Mouse (Mus musculus): ENCODE data around the gene Tnks1bp1. TPM values are rescaled to one million over a fixed set of nuclear protein-coding genes. Genes with fewer than 3 reads are reported as not detected.

Tnks1bp1 gene
- polyA plus RNA-seq, 1 experiment, result 118 TPM

GRCm38 (mm10) chr2:85053192-85053816, 5.5 kb downstream of the Tnks1bp1 start:
- H3K27ac ChIP-seq (ENCODE audit: insufficient read depth, low read length), result no peak overlapping the region
- peak overlapping the region; percentile 57 for H3K4me3 ChIP-seq (ENCODE audit: insufficient read depth, low read length)
- peaks cover 17% of the 10 kb centered on the region; the same call in 1 of the 2 replicates for H3K4me1 ChIP-seq (ENCODE audit: control insufficient read depth, insufficient read depth, low read length)
- TF ChIP-seq CTCF (IDR thresholded peaks at IDR 0.05; ENCODE audit: borderline replicate concordance, insufficient read depth, low read length) (no peak), POLR2A (IDR thresholded peaks at IDR 0.05; ENCODE audit: low read depth, low read length) (no peak)

GRCm38 (mm10) chr2:85056711-85057110, 8.9 kb downstream of the Tnks1bp1 start:
- H3K4me1 ChIP-seq (ENCODE audit: control insufficient read depth, insufficient read depth, low read length), result peaks cover 19% of the 10 kb centered on the region; the same call in 1 of the 2 replicates

GRCm38 (mm10) chr2:85059677-85060076, 11.9 kb downstream of the Tnks1bp1 start:
- peak overlapping the region; percentile 56 for H3K27ac ChIP-seq (ENCODE audit: insufficient read depth, low read length)
- no peak for TF ChIP-seq POLR2A (IDR thresholded peaks at IDR 0.05; ENCODE audit: low read depth, low read length)
- no peak for TF ChIP-seq CTCF (IDR thresholded peaks at IDR 0.05; ENCODE audit: borderline replicate concordance, insufficient read depth, low read length)
- H3K4me1 ChIP-seq (ENCODE audit: control insufficient read depth, insufficient read depth, low read length), result peaks cover 14% of the 10 kb centered on the region; the same call in 1 of the 2 replicates
- H3K4me3 ChIP-seq (ENCODE audit: insufficient read depth, low read length), result no peak overlapping the region

More at GRCm38 (mm10) chr2:85056711-85057110, 8.9 kb downstream of the Tnks1bp1 start:
- TF ChIP-seq POLR2A (IDR thresholded peaks at IDR 0.05; ENCODE audit: low read depth, low read length), result no peak
- no peak overlapping the region for H3K27ac ChIP-seq (ENCODE audit: insufficient read depth, low read length)
- H3K4me3 ChIP-seq (ENCODE audit: insufficient read depth, low read length), result no peak overlapping the region

- TF ChIP-seq CTCF (IDR thresholded peaks at IDR 0.05; ENCODE audit: borderline replicate concordance, insufficient read depth, low read length) (no peak), POLR2A (IDR thresholded peaks at IDR 0.05; ENCODE audit: low read depth, low read length) (peak; percentile 73)
- peak overlapping the region; percentile 56 for H3K27ac ChIP-seq (ENCODE audit: insufficient read depth, low read length)
- H3K4me1 ChIP-seq (ENCODE audit: control insufficient read depth, insufficient read depth, low read length), result peaks cover 17% of the 10 kb centered on the region; the same call in 1 of the 2 replicates
- H3K4me3 ChIP-seq (ENCODE audit: insufficient read depth, low read length), result peak overlapping the region; percentile 35
Observed at GRCm38 (mm10) chr2:85060591-85061060, 12.8 kb downstream of the Tnks1bp1 start.

GRCm38 (mm10) chr2:85061107-85061541, 13.3 kb downstream of the Tnks1bp1 start:
- Histone ChIP-seq H3K4me1 (ENCODE audit: control insufficient read depth, insufficient read depth, low read length) (peaks cover 14% of the 10 kb centered on the region; the same call in 1 of the 2 replicates), H3K27ac (ENCODE audit: insufficient read depth, low read length) (peak overlapping the region; percentile 4; the same call in 1 of the 2 replicates)
- TF ChIP-seq POLR2A (IDR thresholded peaks at IDR 0.05; ENCODE audit: low read depth, low read length) (no peak), CTCF (IDR thresholded peaks at IDR 0.05; ENCODE audit: borderline replicate concordance, insufficient read depth, low read length) (no peak)

GRCm38 (mm10) chr2:85065141-85065875, 17.5 kb downstream of the Tnks1bp1 start:
- peaks cover 13% of the 10 kb centered on the region; the same call in 1 of the 2 replicates for H3K4me1 ChIP-seq (ENCODE audit: control insufficient read depth, insufficient read depth, low read length)
- H3K27ac ChIP-seq (ENCODE audit: insufficient read depth, low read length), result no peak overlapping the region
- TF ChIP-seq CTCF (IDR thresholded peaks at IDR 0.05; ENCODE audit: borderline replicate concordance, insufficient read depth, low read length), result no peak
- no peak for TF ChIP-seq POLR2A (IDR thresholded peaks at IDR 0.05; ENCODE audit: low read depth, low read length)
- no peak overlapping the region for H3K4me3 ChIP-seq (ENCODE audit: insufficient read depth, low read length)

More at GRCm38 (mm10) chr2:85061107-85061541, 13.3 kb downstream of the Tnks1bp1 start:
- H3K4me3 ChIP-seq (ENCODE audit: insufficient read depth, low read length), result peak overlapping the region; percentile 35

GRCm38 (mm10) chr2:85066937-85067336, 19.1 kb downstream of the Tnks1bp1 start:
- Histone ChIP-seq H3K27ac (ENCODE audit: insufficient read depth, low read length) (no peak overlapping the region), H3K4me3 (ENCODE audit: insufficient read depth, low read length) (no peak overlapping the region), H3K4me1 (ENCODE audit: control insufficient read depth, insufficient read depth, low read length) (peaks cover 13% of the 10 kb centered on the region; the same call in 1 of the 2 replicates)
- TF ChIP-seq CTCF (IDR thresholded peaks at IDR 0.05; ENCODE audit: borderline replicate concordance, insufficient read depth, low read length) (no peak), POLR2A (IDR thresholded peaks at IDR 0.05; ENCODE audit: low read depth, low read length) (no peak)

GRCm38 (mm10) chr2:85067903-85068625, 20.2 kb downstream of the Tnks1bp1 start:
- Histone ChIP-seq H3K27ac (ENCODE audit: insufficient read depth, low read length) (no peak overlapping the region), H3K4me3 (ENCODE audit: insufficient read depth, low read length) (no peak overlapping the region), H3K4me1 (ENCODE audit: control insufficient read depth, insufficient read depth, low read length) (peaks cover 13% of the 10 kb centered on the region; the same call in 1 of the 2 replicates)
- no peak for TF ChIP-seq CTCF (IDR thresholded peaks at IDR 0.05; ENCODE audit: borderline replicate concordance, insufficient read depth, low read length)
- TF ChIP-seq POLR2A (IDR thresholded peaks at IDR 0.05; ENCODE audit: low read depth, low read length), result no peak

- Histone ChIP-seq H3K4me3 (ENCODE audit: insufficient read depth, low read length) (no peak overlapping the region), H3K4me1 (ENCODE audit: control insufficient read depth, insufficient read depth, low read length) (peaks cover 13% of the 10 kb centered on the region; the same call in 1 of the 2 replicates), H3K27ac (ENCODE audit: insufficient read depth, low read length) (no peak overlapping the region)
- TF ChIP-seq POLR2A (IDR thresholded peaks at IDR 0.05; ENCODE audit: low read depth, low read length) (no peak), CTCF (IDR thresholded peaks at IDR 0.05; ENCODE audit: borderline replicate concordance, insufficient read depth, low read length) (no peak)
Observed at GRCm38 (mm10) chr2:85068626-85069025, 20.8 kb downstream of the Tnks1bp1 start.
